ENCODE assay signal across 8 mouse cellular contexts in genomic region chr7:144837891-144838488, GRCm38 (mm10). TPM values are rescaled to one million over a fixed set of nuclear protein-coding genes. Genes with fewer than 3 reads are reported as not detected.
DNase-seq lines count a peak whose midpoint lies in the region; ATAC-seq lines count a peak whose summit lies in the region.

Gene Fgf3, plus strand, starts transcription at chr7:144838083.

- WGBS in heart, embryonic 14.5 days, result 2% methylated on average over 43 of the region's 43 CpGs
- WGBS in hindbrain, embryonic 13.5 days, result 1% methylated on average over 41 of the region's 43 CpGs
- WGBS in midbrain, embryonic 14.5 days, result under 1% methylated on average over 39 of the region's 43 CpGs

- H3K4me3 ChIP-seq in heart, embryonic 14.5 days (ENCODE audit: control insufficient read depth in 1 of 2, insufficient read depth in 1 of 2, low read depth in 1 of 2, low read length in 2 of 2), result peak within 1 kb of the TSS; percentile 24 to 32
- H3K4me3 ChIP-seq in hindbrain, embryonic 13.5 days, result peak within 1 kb of the TSS; percentile 49
- peak within 1 kb of the TSS; percentile 39 for H3K4me3 ChIP-seq in midbrain, embryonic 14.5 days (replicated peaks; ENCODE audit: low read depth, low read length)

- no peak for DNase-seq in heart, adult 11 months
- peak; percentile 71 for DNase-seq in ZHBTc4 (ENCODE audit: low read depth, low spot score)
- DNase-seq in midbrain, embryonic 14.5 days, result peak; percentile 19
- no peak for DNase-seq in urinary bladder, postnatal 25 days (ENCODE audit: low spot score)
- no peak for DNase-seq in cerebellum, postnatal 14 days
- DNase-seq in layer of hippocampus, adult 9-10 months (ENCODE audit: low spot score), result no peak

- peak within 1 kb of the TSS; percentile 62 for H3K4me2 ChIP-seq in heart, embryonic 14.5 days (ENCODE audit: low read length)
- peak within 1 kb of the TSS; percentile 72 for H3K4me2 ChIP-seq in hindbrain, embryonic 13.5 days
- H3K4me2 ChIP-seq in midbrain, embryonic 14.5 days (ENCODE audit: low read length), result peak within 1 kb of the TSS; percentile 65

- no peak within 1 kb of the TSS for H3K27ac ChIP-seq in heart, embryonic 14.5 days (replicated peaks in 1 of 2; ENCODE audit: control insufficient read depth in 1 of 2, insufficient read depth in 1 of 2, low read depth in 2 of 2, low read length in 2 of 2)
- H3K27ac ChIP-seq in hindbrain, embryonic 13.5 days, result peak within 1 kb of the TSS; percentile 48
- H3K27ac ChIP-seq in midbrain, embryonic 14.5 days (replicated peaks; ENCODE audit: low read depth, low read length), result peak within 1 kb of the TSS; percentile 20; the same call in 1 of the 2 replicates

- H3K27me3 ChIP-seq in heart, embryonic 14.5 days (ENCODE audit: control insufficient read depth, insufficient read depth, low read length), result peaks cover 79% of the 10 kb centered on the region
- peaks cover 88% of the 10 kb centered on the region for H3K27me3 ChIP-seq in hindbrain, embryonic 13.5 days
- peaks cover 65% of the 10 kb centered on the region for H3K27me3 ChIP-seq in midbrain, embryonic 14.5 days (ENCODE audit: control insufficient read depth, insufficient read depth, low read length)

- ATAC-seq in heart, embryonic 14.5 days (ENCODE audit: insufficient number of reproducible peaks, insufficient read depth, low FRiP score, low read depth), result no peak
- 0 out of 2 replicates have a peak, but pooled peaks have one; percentile 29 for ATAC-seq in hindbrain, embryonic 13.5 days (ENCODE audit: low FRiP score)
- ATAC-seq in midbrain, embryonic 14.5 days (ENCODE audit: low FRiP score, low TSS enrichment), result no peak

- H3K9ac ChIP-seq in heart, embryonic 14.5 days (ENCODE audit: low read length), result no peak within 1 kb of the TSS
- H3K9ac ChIP-seq in hindbrain, embryonic 13.5 days, result peak within 1 kb of the TSS; percentile 65
- H3K9ac ChIP-seq in midbrain, embryonic 14.5 days (replicated peaks; ENCODE audit: low read length), result peak within 1 kb of the TSS; percentile 40; the same call in 1 of the 2 replicates

- peaks cover 0 to 10% of the 10 kb centered on the region in 2 experiments; a peak in 2 of 4 replicates for H3K4me1 ChIP-seq in heart, embryonic 14.5 days (ENCODE audit: control insufficient read depth in 2 of 2, insufficient read depth in 2 of 2, low read length in 2 of 2)
- peaks cover 23% of the 10 kb centered on the region for H3K4me1 ChIP-seq in hindbrain, embryonic 13.5 days (replicated peaks)
- 0 out of 2 replicates have a peak, but pooled peaks cover 3% of the 10 kb centered on the region for H3K4me1 ChIP-seq in midbrain, embryonic 14.5 days (ENCODE audit: control insufficient read depth, insufficient read depth, low read length)

- no peaks in the 10 kb centered on the region for H3K9me3 ChIP-seq in heart, embryonic 14.5 days (ENCODE audit: control insufficient read depth, low read length)
- H3K9me3 ChIP-seq in hindbrain, embryonic 13.5 days, result no peaks in the 10 kb centered on the region
- H3K9me3 ChIP-seq in midbrain, embryonic 14.5 days (ENCODE audit: control insufficient read depth, low read length), result no peaks in the 10 kb centered on the region

- H3K36me3 ChIP-seq in heart, embryonic 14.5 days (ENCODE audit: control insufficient read depth, insufficient read depth, low read length), result no peaks in the 10 kb centered on the region
- no peaks in the 10 kb centered on the region for H3K36me3 ChIP-seq in hindbrain, embryonic 13.5 days
- no peaks in the 10 kb centered on the region for H3K36me3 ChIP-seq in midbrain, embryonic 14.5 days (ENCODE audit: control insufficient read depth, insufficient read depth, low read length)

RNA-seq across cellular contexts. Expression of gene Fgf3, which starts in this region (rescaled TPM):
- polyA plus RNA-seq in heart, embryonic 14.5 days (2014; fragmentation: Nextera tagmentation; extraction: Ambion mirVana), result not detected in 2 replicates
- 13.6 and 30.2 TPM in 2 replicates for polyA plus RNA-seq in hindbrain, embryonic 13.5 days (2015; fragmentation: Nextera tagmentation; extraction: Ambion mirVana)
- polyA plus RNA-seq in midbrain, embryonic 14.5 days (2014; fragmentation: Nextera tagmentation; extraction: Ambion mirVana), result 16.7 and 22.6 TPM in 2 replicates

Comparison
In these comparisons a context has a peak if more than half of its experiments do, and no peak if none do; other contexts are left out.
1. RNA of gene Fgf3 (polyA plus RNA-seq): 13.6 to 30.2 TPM in hindbrain, embryonic 13.5 days and 16.7 to 22.6 TPM in midbrain, embryonic 14.5 days; not detected in heart, embryonic 14.5 days; every median in the first group is over 10 times any median in the second.
2. H3K27ac ChIP-seq: peak in hindbrain, embryonic 13.5 days (single experiment) and midbrain, embryonic 14.5 days (single experiment); none in heart, embryonic 14.5 days (0 of 2).
3. DNase-seq: peak in ZHBTc4 (single experiment) and midbrain, embryonic 14.5 days (single experiment); none in heart, adult 11 months (single experiment), urinary bladder, postnatal 25 days (single experiment), cerebellum, postnatal 14 days (0 of 2) and layer of hippocampus, adult 9-10 months (single experiment).
4. Peak in every context shown above with its lines, with median percentiles within 50 percentile points of each other: H3K4me2 ChIP-seq and H3K4me3 ChIP-seq.